Mouse (Mus musculus): ENCODE data around the gene Cln6.

GRCm38 (mm10) chr9:62854483-62854882 lies 15.9 kb downstream of the Cln6 start:
- TF ChIP-seq CTCF (IDR thresholded peaks at IDR 0.05; ENCODE audit: borderline replicate concordance, insufficient read depth, low read depth, low read length) (no peak), POLR2A (IDR thresholded peaks at IDR 0.05; ENCODE audit: borderline replicate concordance, insufficient read depth, low read length) (no peak)

Data from cerebellum, adult 2 months (tissue).